Mouse (Mus musculus): Measurements from ENCODE around the gene Serpinf1. TPM values are rescaled to one million over a fixed set of nuclear protein-coding genes. Genes with fewer than 3 reads are reported as not detected.
"Not testable (repeated sequence)": the region's sequence is repeated elsewhere in the genome, so short reads cannot be mapped to it uniquely, and the experiment has no call there.

Gene Serpinf1
- total and polyA plus RNA-seq, 3 experiments: 21.4 to 43.7 (median 31.3) TPM

DNA sequence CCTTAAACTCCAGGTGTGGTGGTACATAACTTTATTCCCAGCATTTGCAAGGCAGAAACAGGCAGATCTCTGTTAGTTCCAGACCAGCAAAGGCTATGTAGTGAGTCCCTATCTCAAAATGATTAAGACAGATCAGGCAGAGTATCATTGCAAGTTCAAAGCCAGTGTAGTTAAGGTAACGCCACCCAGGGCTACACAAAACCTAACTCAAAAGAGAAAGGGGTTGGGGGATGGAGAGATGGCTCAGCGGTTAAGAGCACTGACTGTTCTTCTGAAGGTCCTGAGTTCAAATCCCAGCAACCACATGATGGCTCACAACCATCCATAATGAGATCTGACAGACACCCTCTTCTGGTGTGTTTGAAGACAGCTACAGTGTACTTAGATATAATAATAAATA, 33.5 kb upstream of the Serpinf1 start:
- not testable (repeated sequence) for DNase-seq

DNA sequence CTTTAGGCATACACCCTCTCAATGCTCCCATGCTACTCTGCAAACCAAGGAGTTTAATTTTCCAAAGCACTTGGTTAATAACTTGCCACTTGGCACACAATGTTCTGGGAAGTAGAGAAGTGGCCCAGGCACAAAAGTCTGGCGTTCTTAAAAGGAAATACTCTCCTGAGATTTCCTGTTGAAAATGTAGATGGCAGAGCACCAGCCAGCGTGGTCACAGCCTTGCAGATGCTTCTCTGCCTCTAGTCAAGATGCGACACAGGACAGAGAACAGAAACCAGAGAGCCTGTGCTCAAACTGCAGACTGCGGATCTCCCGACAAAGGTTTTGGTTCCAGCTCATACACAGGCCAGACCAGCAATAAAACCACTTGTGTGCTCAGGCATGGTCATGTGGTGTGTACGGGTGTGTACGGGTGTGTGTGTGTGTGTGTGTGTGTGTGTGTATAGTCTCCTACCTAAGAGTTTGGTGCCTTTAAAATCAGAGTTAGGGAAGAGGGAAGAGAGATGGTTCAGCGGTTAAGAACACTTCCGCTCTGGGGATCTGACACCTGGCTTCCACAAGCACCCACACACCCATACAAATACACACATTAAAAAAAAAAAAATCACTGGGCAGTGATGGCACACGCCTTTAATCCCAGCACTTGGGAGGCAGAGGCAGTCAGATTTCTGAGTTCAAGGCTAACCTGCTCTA, 32.7 kb upstream of the Serpinf1 start:
- no peak for DNase-seq

DNA sequence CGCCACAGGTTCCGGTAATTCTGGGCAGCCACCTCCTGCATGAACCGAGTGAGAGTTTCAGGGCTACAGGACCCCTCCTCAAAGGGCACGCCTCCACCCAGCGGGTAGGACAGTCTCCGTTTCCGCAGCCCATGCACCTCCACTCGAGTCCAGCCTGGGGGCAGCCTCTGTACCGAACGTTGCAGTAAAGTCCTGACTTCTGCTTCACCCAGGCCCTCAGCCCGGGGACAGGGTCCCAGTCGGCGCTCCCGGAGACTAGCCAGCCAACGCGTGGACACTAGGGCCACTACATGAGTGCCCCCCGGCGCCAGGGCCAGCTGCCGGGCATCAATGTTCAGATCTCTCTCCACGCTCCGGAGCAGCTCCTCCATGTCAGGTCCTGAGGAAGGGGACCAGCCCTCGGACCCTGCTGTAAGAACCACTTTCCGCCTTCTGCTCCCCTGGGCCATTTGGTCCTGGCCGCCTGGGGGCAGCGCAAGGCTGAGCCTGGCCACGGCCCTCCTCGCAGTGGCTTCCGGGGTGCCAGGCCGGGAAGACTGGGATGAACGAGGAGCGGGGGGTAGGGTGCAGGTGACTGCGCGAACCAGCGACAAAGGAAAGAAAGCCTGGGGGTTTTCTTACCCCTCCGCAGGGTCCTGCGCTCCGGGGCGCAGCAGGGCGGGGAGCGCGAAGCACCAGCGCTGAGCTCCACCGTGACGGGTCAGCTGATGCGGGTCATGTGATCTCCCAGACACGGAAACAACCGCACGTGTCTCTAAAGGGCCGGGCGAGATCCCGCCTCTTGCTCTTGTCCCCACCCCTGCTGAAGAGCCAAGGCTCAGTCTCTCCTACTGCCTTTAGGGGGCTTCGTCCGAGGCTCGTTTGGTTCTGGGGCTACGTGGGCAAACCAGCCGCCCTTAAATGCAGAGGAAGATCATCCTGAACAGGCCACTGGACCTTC, 31.8 kb upstream of the Serpinf1 start, which contains the start of gene Wdr81:
Wdr81 (minus strand) TSS at position 727 of the 940 bp plus-strand sequence.
- peak; percentile 94 for DNase-seq

DNA sequence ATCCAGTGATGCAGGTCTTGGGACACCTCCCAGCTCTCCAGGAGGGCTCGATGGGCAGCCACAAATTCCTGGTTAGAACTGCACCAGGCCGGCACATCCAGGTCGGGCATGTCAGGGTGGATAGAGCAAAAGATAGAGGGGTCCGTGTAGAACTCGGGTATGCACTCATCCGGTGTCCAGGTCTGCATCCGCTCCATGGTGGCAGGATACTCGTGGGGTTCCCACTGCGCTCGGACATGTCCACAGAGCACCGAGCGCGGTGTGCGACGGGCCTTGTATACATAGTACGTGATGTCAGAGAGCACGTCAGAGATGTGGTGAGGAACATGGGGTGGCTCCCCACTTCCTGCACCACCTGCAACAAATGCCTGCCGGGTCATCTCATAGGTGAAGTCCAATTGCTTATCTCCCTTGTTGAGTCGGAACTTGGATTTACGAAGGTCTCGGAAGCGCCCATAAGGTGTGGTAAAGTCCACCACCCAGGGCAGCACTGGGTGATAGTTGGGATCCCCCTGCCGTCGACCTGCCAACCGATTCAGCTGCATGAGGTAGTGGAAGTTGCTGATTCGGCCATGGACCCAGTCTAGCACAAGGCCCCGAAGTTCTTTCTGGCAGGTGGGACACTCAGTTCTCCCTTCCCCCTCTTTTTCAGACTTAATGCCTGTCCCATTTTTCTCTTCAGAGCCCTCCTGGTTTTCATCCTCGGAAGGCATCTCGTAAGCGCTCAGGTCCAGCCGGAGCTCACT, 30.5 kb upstream of the Serpinf1 start:
- no peak for DNase-seq

DNA sequence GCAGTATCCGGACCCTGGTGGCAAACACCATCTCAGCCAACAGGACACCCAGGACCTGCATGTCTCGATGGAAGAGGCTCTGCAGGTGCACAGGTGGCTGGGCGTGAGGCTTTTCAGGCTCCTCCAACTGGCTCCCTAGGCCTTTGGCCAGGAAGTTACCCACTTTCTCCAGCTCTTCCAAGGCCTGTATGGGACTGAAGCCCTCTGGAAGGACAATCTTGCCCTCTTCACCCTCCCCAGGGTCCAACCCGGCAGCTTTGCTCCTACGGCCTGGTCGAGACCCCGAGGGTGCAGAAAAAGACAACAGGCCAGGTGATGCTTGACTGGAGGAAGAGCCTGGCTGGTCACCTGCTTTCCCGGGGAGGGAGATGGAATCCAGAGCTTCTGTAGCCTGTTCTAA, 29.6 kb upstream of the Serpinf1 start:
- no peak for DNase-seq

DNA sequence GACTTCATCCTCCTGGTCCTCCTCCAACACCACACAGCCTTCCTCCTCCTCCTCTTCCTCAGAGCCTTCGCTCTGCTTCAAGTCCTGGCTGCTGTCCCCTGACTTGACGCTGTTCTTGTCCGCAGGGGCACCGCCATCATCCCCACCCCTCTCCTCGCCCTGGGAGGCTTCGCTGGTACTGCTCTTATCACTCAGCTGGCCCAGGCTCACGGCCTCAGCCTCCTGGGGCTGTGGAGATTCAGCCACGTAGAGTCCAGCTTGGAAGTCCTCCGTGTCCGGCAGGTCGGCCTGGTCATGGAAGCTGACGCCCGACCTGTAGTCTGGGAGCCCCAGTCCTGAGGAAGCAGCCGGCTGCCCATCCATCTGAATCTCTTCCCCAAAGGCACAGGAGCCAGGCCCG, 28.4 kb upstream of the Serpinf1 start:
- no peak for DNase-seq

DNA sequence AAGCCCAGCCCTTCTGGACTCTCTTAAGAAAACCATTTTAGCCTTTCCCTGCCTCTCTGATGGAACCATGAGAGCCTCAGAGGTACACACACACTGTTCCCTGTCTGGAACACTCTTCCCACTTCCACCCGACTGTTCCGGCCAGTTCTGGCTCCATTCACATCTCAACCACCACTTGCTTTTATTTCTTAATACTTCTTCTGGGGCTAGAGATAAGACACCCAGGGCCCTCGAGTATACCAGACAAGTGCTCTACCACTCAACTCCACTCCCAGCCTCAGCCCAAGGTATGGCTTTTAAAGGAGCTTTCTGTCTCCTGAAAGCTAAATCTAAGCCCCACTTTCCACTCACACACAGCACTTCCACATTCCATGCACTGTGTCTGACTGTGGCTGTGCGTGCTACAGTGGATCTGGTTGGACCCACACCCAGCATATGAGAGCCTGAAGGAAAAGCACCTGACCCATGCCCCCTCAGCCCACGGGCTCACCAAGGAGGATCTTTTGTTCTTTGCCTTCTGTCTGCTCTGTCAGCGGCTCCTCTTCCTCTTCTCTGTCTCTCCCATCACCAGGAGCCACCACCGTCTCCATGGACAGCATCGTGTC, 27.9 kb upstream of the Serpinf1 start:
- no peak for DNase-seq

DNA sequence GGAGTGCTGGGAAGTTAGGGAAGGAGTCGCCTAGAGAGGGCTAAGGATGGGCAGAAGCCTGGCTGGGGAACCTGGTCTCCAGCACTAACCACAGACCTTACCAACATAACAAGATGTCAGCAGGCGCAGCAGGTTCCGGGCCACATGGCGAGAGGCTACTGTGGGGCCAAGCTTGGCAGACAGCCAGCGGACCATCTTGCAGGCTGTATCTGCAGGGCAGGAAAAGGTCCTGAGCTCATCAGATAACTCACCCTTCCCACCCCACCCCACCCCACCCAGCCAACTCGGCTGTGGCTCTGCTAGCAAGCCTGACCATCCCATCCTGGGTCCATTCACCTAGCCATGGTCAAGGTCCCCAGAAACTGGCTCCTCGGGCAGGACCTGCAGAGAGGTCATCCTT, 27.2 kb upstream of the Serpinf1 start:
- no peak for DNase-seq

DNA sequence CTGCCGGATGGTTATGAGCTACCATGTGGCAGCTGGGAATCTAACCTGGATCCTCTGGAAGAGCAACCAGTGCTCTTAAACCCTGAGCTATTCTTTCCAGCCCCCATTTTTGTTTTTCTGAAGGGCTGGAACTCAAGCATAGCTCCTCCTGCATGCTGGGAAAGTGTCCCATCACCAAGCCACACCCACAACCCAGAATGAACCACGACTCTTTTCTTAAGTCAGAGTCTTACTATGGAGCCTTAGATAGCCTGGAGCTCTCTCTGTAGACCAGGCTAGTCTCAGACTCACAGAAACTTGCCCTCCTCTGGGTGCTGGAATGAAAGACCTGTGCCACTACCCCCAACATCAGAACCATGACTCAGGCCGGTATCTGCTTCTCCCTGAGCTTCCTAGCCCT, 26.1 kb upstream of the Serpinf1 start:
- DNase-seq: no peak

DNA sequence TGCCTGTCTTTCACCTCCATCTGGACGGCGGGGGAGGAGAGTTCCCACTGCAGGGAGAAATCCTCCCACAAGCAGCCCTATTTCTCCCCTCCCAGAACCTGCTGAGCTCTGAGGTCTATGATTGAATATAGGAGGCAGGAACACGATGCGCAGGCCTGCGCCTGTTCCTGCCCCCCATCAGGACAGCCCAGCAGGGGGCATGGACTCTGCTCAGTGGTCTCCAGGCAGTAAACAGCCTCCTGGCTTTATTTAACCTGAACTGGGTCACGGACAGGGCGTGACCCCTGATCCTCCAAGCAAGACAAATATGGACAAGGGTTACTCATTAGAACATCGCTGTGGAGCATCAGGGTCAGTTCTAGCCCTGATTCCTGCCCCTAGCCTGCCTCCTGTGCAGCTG, 21.2 kb upstream of the Serpinf1 start:
- no peak for DNase-seq

DNA sequence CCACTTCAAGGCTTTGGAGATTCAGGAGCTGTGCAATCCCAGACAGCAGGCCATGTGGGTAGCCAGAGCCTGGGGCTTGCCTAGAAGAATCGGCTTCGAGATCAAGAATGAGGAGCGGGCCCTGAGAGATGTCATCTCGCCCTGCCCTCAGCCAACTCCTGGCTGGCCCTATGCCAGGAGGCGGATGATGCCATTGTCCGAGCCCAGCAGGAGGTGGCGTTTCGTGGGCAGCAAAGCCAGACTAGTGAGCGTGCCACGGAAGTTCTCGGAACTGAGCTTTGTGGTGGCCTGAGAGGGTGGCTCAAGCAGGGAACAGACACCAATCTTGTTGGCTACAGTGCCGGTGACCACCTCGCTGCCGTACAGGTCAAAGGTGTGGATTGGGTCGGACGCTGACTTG, 19.1 kb upstream of the Serpinf1 start:
- DNase-seq: no peak

DNA sequence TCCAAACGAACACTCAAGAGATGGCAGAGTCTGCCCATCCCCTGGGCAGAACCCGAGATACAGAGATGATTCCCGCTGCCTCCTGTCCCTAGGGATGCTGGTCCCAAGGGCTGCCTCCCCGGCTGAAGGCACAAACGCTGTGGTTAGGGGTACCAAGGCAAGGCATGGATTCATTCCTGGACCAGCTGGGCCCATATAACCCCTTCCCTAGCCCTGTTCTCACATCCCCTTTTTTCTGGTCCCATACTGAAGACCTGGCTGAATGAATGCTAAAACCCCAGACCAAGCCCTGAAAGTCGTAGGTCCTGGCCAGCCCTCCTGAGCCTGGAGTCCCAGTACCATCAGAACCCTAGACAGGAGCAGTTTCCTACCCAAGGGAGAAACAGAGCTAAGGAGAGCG, 18.5 kb upstream of the Serpinf1 start:
- no peak for DNase-seq

DNA sequence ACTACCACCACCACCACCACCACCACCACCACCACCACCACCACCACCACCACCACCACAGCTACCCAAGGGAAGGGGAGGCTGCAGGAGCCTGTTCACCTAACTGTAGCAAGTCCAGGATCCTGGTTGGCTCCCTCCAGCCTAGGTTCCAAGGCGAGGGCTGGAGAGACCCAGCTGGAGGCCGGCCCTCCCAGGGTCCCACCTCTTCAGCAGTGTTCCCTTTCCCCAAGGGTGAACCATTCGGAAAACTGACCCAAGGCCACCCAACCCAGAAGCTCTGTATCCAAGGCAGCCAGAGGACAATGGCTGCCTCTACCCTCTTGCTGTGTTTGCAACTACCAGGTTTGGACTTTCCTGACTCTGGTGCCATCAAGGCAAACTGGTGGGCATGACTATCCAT, 17.4 kb upstream of the Serpinf1 start:
- no peak for DNase-seq

DNA sequence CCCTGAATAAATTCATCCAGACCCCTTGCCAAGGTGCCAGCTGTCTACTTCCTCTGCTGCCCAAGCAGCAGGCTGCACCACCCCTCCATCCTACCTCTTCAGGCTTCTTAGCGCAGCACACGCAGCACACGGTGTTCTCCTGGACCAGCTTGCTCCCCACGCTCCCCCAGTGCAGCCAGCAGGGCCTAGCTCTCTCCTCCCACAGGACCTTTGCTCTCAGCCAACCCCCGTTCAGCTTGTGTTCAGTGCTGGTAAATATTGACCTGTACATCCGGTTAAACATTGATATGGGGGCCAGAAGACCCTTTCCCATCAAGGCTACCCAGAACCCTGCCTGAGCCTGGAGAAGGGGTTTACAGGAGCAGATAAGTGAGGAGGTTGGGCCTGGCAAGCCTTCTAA, 16.9 kb upstream of the Serpinf1 start, which contains the start of gene Serpinf2:
Serpinf2 (minus strand) TSS at position 229 of the 400 bp plus-strand sequence.
- no peak for DNase-seq

DNA sequence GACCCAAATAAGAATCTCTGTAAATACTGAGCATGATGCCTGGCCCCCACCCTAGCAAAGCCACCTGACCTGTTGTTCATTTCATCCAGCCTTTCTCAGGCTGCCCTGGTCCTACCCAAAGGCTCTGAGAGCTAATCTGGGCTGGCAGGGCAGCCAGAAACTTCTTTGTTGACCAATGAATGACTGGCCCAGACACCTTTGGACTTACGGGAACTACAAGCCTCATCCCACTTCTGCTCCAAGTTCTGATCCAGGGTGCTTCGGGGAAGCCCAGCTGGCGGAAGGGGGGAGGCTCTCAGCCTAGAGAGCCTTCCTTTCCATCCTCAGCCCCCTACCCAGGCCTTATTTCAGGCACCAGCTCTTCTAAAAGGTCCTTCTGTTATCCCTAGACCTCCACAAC, 16.3 kb upstream of the Serpinf1 start:
- no peak for DNase-seq

DNA sequence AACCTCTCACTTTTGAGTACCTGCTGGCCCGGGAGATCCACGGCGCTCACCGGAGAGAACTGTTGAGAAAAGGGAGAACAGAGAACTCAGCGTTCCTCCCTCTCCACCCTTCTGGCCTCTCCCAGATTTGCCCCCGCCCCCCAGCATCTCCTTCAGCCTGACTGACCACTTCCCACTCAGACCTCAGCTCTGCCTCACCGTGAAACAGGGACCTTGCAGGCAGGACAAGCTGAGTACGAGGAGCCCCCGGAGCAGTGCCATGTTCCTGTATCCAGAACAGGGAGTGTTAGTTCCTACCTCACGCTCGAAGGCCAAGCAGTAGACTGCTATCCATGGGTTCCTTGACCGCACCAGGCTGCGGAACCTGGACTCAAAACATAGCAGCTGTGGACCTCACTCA, 15.7 kb upstream of the Serpinf1 start:
- no peak for DNase-seq

DNA sequence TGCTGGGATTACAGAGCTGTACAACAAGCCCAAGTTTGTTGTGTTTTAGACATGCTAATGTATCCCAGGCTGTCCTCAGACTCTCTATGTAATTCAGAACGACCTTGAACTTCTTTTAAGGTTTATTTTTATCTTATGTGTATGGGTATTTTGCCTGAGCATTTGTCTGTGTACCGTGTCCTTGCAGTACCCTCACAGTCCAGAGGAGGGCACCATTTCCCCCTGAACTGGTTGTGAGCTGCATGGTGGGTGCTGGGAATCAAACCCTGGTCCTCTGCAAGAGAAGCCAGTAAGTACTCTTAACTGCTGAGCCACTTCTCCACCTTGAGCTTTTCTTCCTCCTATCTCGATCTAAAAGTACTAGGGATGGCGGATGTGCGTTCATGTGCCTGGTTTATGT, 11.6 kb upstream of the Serpinf1 start:
- no peak for DNase-seq

DNA sequence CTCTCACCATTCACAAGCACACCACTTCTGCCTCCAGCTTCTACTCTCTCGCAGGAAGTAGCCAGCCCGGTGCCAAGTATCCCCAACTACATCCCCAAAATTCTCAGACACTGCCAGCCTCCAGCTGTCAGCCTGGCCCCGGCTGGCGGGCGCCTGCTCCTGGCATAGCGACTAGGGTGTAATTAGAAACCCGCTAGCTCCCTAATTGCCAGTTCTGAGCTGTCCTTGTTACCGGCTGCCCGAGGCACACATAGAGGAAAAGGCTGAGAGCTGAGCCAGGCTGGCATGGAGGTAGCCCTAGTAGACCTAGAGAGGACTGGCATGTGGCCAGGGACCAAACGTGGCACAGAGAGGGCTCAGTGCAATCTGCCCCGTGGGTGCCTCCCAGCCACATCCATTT, 8.8 kb upstream of the Serpinf1 start:
- peak; percentile 46 for DNase-seq

DNA sequence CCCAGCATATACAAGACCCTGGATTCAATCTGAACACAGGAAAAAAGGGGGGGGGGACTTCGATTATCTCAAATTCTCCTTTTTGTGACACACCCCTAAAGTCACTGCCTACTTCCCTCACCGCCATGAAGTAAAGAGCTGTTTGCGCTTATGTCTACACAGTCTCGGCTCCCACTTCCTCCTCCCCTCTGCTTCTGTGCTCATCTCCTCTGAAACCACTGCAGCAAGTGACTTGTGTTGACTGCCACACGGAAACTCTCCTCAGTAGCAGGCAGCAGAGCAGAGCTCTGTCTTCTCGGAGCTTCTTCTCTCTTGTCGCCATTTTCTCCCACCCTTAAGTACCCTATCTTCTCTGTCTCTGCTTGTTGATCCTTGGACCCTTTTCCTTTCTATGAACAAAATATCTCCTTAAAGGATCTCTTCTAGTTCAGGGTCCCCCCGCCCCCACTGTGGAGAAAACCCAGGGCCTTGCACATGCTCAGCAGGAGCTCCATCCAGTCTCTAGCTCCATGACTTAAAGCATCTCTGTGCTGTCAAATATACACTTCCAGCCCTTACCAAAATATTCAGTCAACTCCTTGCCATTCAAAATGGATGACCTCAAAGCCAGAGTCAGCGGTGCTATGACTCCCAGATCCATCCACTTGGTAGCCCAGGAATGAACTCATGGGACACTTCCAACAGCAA, 6.7 kb upstream of the Serpinf1 start:
- DNase-seq: no peak

DNA sequence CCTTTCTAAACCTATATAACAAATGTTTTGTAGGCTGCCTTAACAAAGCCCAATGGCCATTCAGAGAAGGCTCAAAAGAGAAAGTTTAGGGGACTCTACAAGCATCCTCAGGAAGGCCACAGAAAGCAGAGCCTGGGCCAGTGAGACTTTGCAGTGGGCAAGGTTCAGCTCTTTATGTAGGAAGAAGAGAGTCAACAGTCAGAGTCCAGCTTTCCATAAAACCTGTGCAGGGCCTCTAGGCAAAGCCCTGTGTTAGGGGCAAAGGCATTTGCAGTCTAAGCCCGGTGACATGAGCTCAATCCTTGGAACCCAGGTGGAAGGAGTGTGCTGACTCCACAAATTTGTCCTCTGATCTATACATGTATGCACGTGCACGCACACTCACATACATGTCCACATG, 2.0 kb upstream of the Serpinf1 start:
- no peak for DNase-seq

DNA sequence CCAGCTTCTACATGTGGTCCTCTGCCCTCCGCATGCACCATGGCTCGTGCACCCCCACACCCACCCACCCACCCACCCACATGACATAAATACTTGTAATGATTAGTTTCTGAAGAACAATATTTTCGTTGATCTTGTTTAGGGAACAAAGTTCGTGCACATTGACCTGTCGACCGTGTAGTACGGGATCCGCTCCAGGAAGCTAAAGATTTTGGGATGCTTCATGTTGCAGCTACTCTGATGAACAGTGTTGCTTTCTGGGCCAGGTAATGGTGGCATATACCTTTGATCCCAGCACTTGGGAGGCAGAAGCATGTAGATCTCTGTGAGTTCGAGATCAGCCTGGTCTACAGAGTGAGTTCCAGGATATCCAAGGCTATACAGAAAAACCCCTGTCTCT, 1.5 kb upstream of the Serpinf1 start:
- no peak for DNase-seq

DNA sequence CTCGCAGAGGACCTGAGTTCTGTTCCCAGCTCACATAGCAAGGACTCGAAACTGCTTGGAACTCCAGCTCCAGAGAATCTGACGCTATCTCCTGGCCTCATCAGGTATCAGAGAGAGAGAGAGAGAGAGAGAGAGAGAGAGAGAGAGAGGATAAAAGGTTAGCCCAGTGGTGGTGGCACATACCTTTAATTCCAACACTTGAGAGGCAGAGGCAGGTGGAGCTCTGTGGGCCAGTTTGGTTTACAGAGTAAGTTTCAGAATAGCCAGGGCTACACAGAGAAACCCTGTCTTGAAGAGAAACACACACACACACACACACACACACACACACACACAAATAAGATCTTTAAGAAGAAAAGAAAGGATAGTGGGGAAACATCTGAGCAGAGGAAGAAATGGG, 590 bp upstream of the Serpinf1 start:
- no peak for DNase-seq

Measured in adrenal gland, adult 2 months (tissue).